Mouse (Mus musculus) olfactory bulb, adult 2 months (tissue): Measurements from ENCODE around the gene Gse1.

ENCODE experiments used
- CTCF ChIP-seq: fragments of 200-500 bp; IDR thresholded peaks from 2 replicates; pipeline ENCODE4 v1.5.1; 2012; ENCODE audit warnings: low read depth, mild to moderate bottlenecking, low read length, moderate library complexity; ENCODE audit not compliant: insufficient read depth
- POLR2A ChIP-seq: fragments of 200-500 bp; IDR thresholded peaks from 2 replicates; pipeline ENCODE4 v1.6.1; 2012; ENCODE audit warnings: mild to moderate bottlenecking, low read depth, low read length, moderate library complexity; ENCODE audit not compliant: insufficient read depth

GRCm38 (mm10) chr8:120510863-120511457 is 282.7 kb downstream of the Gse1 start:
- TF ChIP-seq POLR2A (no peak), CTCF (no peak)
